Mouse (Mus musculus): ENCODE results near the gene Arsb.

The Arsb gene

GRCm38 (mm10) chr13:93771588-93772278 is at the start of gene Arsb:
Gene Arsb, plus strand, starts transcription at chr13:93771630.
- peak; percentile 64 to 69 for DNase-seq (ENCODE audit: low spot score in 2 of 2)

- no peak for DNase-seq (ENCODE audit: low spot score in 2 of 2)
Observed at GRCm38 (mm10) chr13:93721916-93722315, 49.5 kb upstream of the Arsb start.

- no peak for DNase-seq (ENCODE audit: low spot score in 2 of 2)
Observed at GRCm38 (mm10) chr13:93723455-93723854, 48.0 kb upstream of the Arsb start.

- no peak for DNase-seq (ENCODE audit: low spot score in 2 of 2)
Observed at GRCm38 (mm10) chr13:93724206-93724605, 47.2 kb upstream of the Arsb start.

- no peak for DNase-seq (ENCODE audit: low spot score in 2 of 2)
Observed at GRCm38 (mm10) chr13:93735131-93735636, 36.2 kb upstream of the Arsb start.

GRCm38 (mm10) chr13:93744118-93744517 is 27.3 kb upstream of the Arsb start:
- no peak for DNase-seq (ENCODE audit: low spot score in 2 of 2)

GRCm38 (mm10) chr13:93752597-93753400 is 18.6 kb upstream of the Arsb start:
- no peak for DNase-seq (ENCODE audit: low spot score in 2 of 2)

- DNase-seq (ENCODE audit: low spot score in 2 of 2): no peak
Observed at GRCm38 (mm10) chr13:93755084-93755483, 16.3 kb upstream of the Arsb start.

- DNase-seq (ENCODE audit: low spot score in 2 of 2): no peak
Observed at GRCm38 (mm10) chr13:93756674-93757073, 14.8 kb upstream of the Arsb start.

- DNase-seq (ENCODE audit: low spot score in 2 of 2): no peak
Observed at GRCm38 (mm10) chr13:93757514-93757913, 13.9 kb upstream of the Arsb start.

GRCm38 (mm10) chr13:93758149-93758898 is 13.1 kb upstream of the Arsb start:
- DNase-seq (ENCODE audit: low spot score in 2 of 2): no peak

GRCm38 (mm10) chr13:93761831-93762230 is 9.6 kb upstream of the Arsb start:
- no peak for DNase-seq (ENCODE audit: low spot score in 2 of 2)

GRCm38 (mm10) chr13:93762879-93763278 is 8.6 kb upstream of the Arsb start:
- no peak for DNase-seq (ENCODE audit: low spot score in 2 of 2)

- no peak for DNase-seq (ENCODE audit: low spot score in 2 of 2)
Observed at GRCm38 (mm10) chr13:93764321-93764973, 7.0 kb upstream of the Arsb start.

- DNase-seq (ENCODE audit: low spot score in 2 of 2): no peak
Observed at GRCm38 (mm10) chr13:93771031-93771587, 321 bp upstream of the Arsb start.

- no peak for DNase-seq (ENCODE audit: low spot score in 2 of 2)
Observed at GRCm38 (mm10) chr13:93772279-93772636, 828 bp downstream of the Arsb start.

GRCm38 (mm10) chr13:93772861-93773260 is 1.4 kb downstream of the Arsb start:
- no peak for DNase-seq (ENCODE audit: low spot score in 2 of 2)

- DNase-seq (ENCODE audit: low spot score in 2 of 2): no peak
Observed at GRCm38 (mm10) chr13:93773704-93774315, 2.4 kb downstream of the Arsb start.

GRCm38 (mm10) chr13:93782823-93783222 is 11.4 kb downstream of the Arsb start:
- no peak for DNase-seq (ENCODE audit: low spot score in 2 of 2)

GRCm38 (mm10) chr13:93785329-93785728 is 13.9 kb downstream of the Arsb start:
- DNase-seq (ENCODE audit: low spot score in 2 of 2): no peak

- no peak for DNase-seq (ENCODE audit: low spot score in 2 of 2)
Observed at GRCm38 (mm10) chr13:93786051-93786450, 14.6 kb downstream of the Arsb start.
